Mouse (Mus musculus) liver, adult 2 months (tissue): ENCODE measurements around the gene Psmd2. TPM values are rescaled to one million over a fixed set of nuclear protein-coding genes. Genes with fewer than 3 reads are reported as not detected.
"Not testable (repeated sequence)": the region's sequence is repeated elsewhere in the genome, so short reads cannot be mapped to it uniquely, and the experiment has no call there.

Source experiments
- DNase-seq: peaks from one replicate; pipeline ENCODE4 v3.0.0-alpha.2; 2011; ENCODE audit warnings: low read depth, low spot score; ENCODE audit errors: extremely low read depth
- H3K27ac ChIP-seq: fragments of 200-500 bp; replicated peaks from 2 replicates; pipeline ENCODE4 v1.5.1; 2012; ENCODE audit warnings: low read depth, mild to moderate bottlenecking, control low read depth, inconsistent platforms, low read length; ENCODE audit not compliant: insufficient read depth
- H3K27me3 ChIP-seq: fragments of 200-500 bp; 2 replicates; pipeline ENCODE4 v1.6.1; 2012; ENCODE audit warnings: mild to moderate bottlenecking, moderate library complexity, low read length, inconsistent platforms; ENCODE audit not compliant: control insufficient read depth, insufficient read depth
- H3K36me3 ChIP-seq: fragments of 200-500 bp; 2 replicates; pipeline ENCODE4 v1.6.1; 2012; ENCODE audit warnings: low read length, inconsistent platforms; ENCODE audit not compliant: control insufficient read depth, insufficient read depth
- H3K4me1 ChIP-seq: fragments of 200-500 bp; 2 replicates; pipeline ENCODE4 v1.6.1; 2011; ENCODE audit warnings: low read length; ENCODE audit not compliant: control insufficient read depth, insufficient read depth
- H3K4me3 ChIP-seq: fragments of 200-500 bp; 2 replicates; pipeline ENCODE4 v1.5.1; 2011; ENCODE audit warnings: low read depth, mild to moderate bottlenecking, control low read depth, low read length, moderate library complexity; ENCODE audit not compliant: insufficient read depth
- H3K79me2 ChIP-seq: fragments of 200-500 bp; 2 replicates; pipeline ENCODE4 v1.6.1; 2012; ENCODE audit warnings: inconsistent platforms, mild to moderate bottlenecking, low read length, moderate library complexity; ENCODE audit not compliant: control insufficient read depth, insufficient read depth
- H3K9ac ChIP-seq: fragments of 200-500 bp; 2 replicates; pipeline ENCODE4 v1.6.1; 2012; ENCODE audit warnings: low read depth, mild to moderate bottlenecking, control low read depth, inconsistent platforms, low read length
- CTCF ChIP-seq: fragments of 200-500 bp; IDR thresholded peaks from 2 replicates; pipeline ENCODE4 v1.5.1; 2011; ENCODE audit warnings: low read depth, low read length, control low read depth
- POLR2A ChIP-seq: fragments of 200-500 bp; IDR thresholded peaks from 2 replicates; pipeline ENCODE4 v1.6.1; 2011; ENCODE audit warnings: low read length, control low read depth; ENCODE audit not compliant: insufficient read depth; ENCODE audit errors: extremely low read depth
- WGBS: fragments of 180-500 bp; shearing (Covaris S2); methylation state at CpG from one replicate; pipeline ENCODE4 v1.1.7; 2018; 5-methylcytosine and 5-hydroxymethylcytosine counted together
- polyA plus RNA-seq: library from polyadenylated mRNA; depleted of rRNA; stranded (reverse); fragments of >200 nt; gene quantifications from 2 replicates; pipeline ENCODE4 v1.2.3, GENCODE M21; 2012
- total RNA-seq: library from RNA; depleted of rRNA; stranded (reverse); fragments of >200 nt; gene quantifications from 2 replicates; pipeline ENCODE4 v1.2.3, GENCODE M21; 2014

Gene Psmd2
- total and polyA plus RNA-seq, 2 experiments: 85.0 to 138 TPM

DNA sequence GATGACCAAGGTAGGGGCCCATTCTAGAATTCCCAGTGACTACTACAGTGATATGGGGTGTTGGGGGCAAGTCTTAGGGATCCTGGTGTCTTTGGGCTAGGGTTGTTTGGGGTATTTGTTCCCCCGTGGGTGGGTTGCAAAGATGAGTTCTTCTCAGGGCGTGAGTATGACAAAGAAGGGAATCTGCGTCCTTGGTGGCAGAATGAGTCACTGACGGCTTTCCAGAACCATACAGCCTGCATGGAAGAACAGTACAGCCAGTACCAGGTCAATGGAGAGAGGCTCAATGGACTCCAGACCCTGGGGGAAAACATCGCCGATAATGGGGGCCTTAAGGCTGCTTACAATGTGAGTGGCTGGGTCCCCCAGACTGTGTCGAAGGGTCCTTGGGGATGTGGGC lies 7.5 kb upstream of the Psmd2 start:
- TF ChIP-seq POLR2A: no peak
- WGBS: 89% methylated on average over 7 of the region's 7 CpGs
- H3K9ac ChIP-seq: no peak overlapping the region
- no peak overlapping the region for H3K27ac ChIP-seq
- no peaks in the 10 kb centered on the region for H3K27me3 ChIP-seq
- no peaks in the 10 kb centered on the region for H3K79me2 ChIP-seq
- no peaks in the 10 kb centered on the region for H3K4me1 ChIP-seq
- no peaks in the 10 kb centered on the region for H3K36me3 ChIP-seq
- H3K4me3 ChIP-seq: no peak overlapping the region
- DNase-seq: no peak

DNA sequence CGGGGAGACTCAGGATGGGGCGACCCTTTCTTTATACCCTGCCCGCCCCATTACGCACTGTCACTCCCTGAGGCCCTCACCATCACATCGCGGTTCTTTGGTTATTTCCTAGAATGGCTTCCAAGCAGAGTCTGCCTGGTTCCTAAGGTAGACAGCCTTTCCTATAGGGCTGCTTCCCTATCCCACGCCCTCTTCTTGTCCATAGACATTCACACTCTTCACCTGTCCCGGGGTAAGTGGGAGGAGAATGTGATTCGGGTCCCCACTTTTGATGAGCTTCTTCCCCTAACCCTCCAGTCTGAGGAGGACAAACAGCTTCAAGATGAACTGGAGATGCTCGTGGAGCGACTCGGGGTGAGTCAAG lies 477 bp downstream of the Psmd2 start:
- DNase-seq: no peak
- TF ChIP-seq POLR2A (no peak), CTCF (no peak)
- H3K36me3 ChIP-seq: peaks cover 33% of the 10 kb centered on the region
- H3K4me3 ChIP-seq: peak overlapping the region; percentile 91
- peak overlapping the region; percentile 60 for H3K27ac ChIP-seq
- peak overlapping the region; percentile 87 for H3K9ac ChIP-seq
- H3K79me2 ChIP-seq: peaks cover 10% of the 10 kb centered on the region; the same call in 1 of the 2 replicates
- H3K27me3 ChIP-seq: no peaks in the 10 kb centered on the region
- 4% methylated on average over 12 of the region's 12 CpGs for WGBS
- peaks cover 5% of the 10 kb centered on the region for H3K4me1 ChIP-seq

DNA sequence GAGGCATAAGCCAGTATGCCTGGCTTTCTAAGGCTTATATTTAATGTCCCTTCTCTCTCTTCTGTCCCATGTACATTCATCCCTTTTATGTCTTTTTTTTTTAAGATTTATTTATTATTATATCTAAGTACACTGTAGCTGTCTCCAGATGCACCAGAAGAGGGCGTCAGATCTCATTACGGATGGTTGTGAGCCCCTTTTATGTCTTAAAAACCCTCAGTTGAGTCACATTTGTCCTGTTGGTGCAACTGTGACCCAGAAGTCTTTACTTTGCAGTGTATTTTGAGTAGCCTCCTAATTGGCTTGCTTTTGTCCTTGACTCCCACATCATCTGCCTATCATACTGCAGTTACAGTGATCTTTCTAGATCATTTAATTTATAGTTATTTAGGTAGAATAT lies 1.9 kb downstream of the Psmd2 start:
- Histone ChIP-seq H3K4me1 (peaks cover 5% of the 10 kb centered on the region), H3K4me3 (no peak overlapping the region), H3K27ac (no peak overlapping the region), H3K36me3 (peaks cover 46% of the 10 kb centered on the region), H3K79me2 (peaks cover 10% of the 10 kb centered on the region; the same call in 1 of the 2 replicates), H3K27me3 (no peaks in the 10 kb centered on the region), H3K9ac (no peak overlapping the region)
- DNase-seq: no peak
- TF ChIP-seq CTCF (no peak), POLR2A (no peak)
- 70% methylated on average over 2 of the region's 2 CpGs for WGBS

DNA sequence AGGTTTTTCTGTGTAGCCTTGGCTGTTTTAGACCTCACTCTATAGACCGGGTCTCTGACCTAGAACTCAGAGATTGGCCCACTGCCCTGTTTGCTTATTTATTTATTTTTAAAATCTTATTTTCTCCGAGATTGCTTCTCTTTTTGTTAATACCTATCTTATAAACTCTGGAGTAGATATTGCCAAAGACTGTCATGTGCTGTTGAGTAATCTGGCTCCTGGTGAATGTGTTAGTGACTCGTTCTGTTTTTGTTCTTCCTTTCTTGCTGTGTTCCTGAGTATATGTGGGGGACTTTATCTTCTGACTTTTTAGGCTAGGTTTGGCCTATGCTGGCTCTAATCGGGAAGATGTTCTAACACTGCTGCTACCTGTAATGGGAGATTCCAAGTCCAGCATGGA lies 6.2 kb downstream of the Psmd2 start:
- peaks cover 2% of the 10 kb centered on the region; the same call in 1 of the 2 replicates for H3K4me1 ChIP-seq
- no peak overlapping the region for H3K9ac ChIP-seq
- no peaks in the 10 kb centered on the region for H3K27me3 ChIP-seq
- no peak for TF ChIP-seq CTCF
- no peak for TF ChIP-seq POLR2A
- no peak for DNase-seq
- 71% methylated on average over 4 of the region's 4 CpGs for WGBS
- no peak overlapping the region for H3K4me3 ChIP-seq
- H3K27ac ChIP-seq: no peak overlapping the region
- H3K36me3 ChIP-seq: peaks cover 83% of the 10 kb centered on the region
- peaks cover 4% of the 10 kb centered on the region; the same call in 1 of the 2 replicates for H3K79me2 ChIP-seq

DNA sequence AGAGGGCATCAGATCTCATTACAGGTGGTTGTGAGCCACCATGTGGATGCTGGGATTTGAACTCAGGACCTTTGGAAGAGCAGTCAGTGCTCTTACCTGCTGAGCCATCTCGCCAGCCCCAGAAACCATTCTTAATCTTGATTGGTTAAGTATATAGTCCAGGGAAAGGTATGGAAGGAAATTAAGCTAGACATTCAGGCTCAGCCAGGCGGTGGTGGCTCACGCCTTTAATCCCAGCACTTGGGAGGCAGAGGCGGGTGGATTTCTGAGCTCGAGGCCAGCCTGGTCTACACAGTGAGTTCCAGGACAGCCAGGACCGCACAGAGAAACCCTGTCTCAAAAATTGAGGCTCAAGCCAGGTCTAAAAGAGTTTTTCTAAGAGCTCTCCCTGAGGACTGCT lies 16.6 kb downstream of the Psmd2 start, which contains the start of gene Eif4g1:
Eif4g1 (plus strand) TSS at position 301 of the 400 bp plus-strand sequence.
- H3K4me3 ChIP-seq, H3K36me3 ChIP-seq, H3K9ac ChIP-seq, H3K79me2 ChIP-seq, H3K4me1 ChIP-seq, H3K27me3 ChIP-seq, H3K27ac ChIP-seq, DNase-seq: not testable (repeated sequence)
- 98% methylated on average over 5 of the region's 6 CpGs for WGBS

DNA sequence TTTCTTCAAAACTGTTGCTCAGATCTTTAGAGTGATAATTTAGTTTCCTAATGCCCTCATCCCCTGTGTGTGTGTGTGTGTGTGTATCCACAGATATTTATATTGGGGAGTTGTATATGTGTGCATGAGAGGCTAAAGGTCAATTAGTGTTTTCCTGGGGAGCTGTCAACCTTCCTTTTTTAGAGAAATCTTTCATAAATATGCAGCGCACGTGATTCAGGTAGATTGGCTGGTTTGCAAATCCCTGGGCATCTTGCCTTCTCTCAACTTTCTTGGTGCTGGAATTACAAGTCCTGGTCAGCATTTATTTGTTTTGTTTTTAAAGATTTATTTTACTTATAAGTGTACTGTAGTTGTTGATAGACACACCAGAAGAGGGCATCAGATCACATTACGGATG lies 18.8 kb downstream of the Psmd2 start:
- Histone ChIP-seq H3K79me2 (peaks cover 20% of the 10 kb centered on the region), H3K4me3 (no peak overlapping the region), H3K9ac (no peak overlapping the region), H3K27me3 (no peaks in the 10 kb centered on the region), H3K36me3 (peaks cover under 1% of the 10 kb centered on the region; the same call in 1 of the 2 replicates), H3K27ac (no peak overlapping the region; the same call in 1 of the 2 replicates), H3K4me1 (peaks cover 15% of the 10 kb centered on the region)
- peak; percentile 59 for DNase-seq
- WGBS: 49% methylated on average over 3 of the region's 3 CpGs
- TF ChIP-seq CTCF (no peak), POLR2A (no peak)
